Mouse (Mus musculus) MEL (cell line): ENCODE results near the gene Nt5dc1. TPM values are rescaled to one million over a fixed set of nuclear protein-coding genes. Genes with fewer than 3 reads are reported as not detected.

Experiments
- DNase-seq: peaks from one replicate; pipeline ENCODE4 v3.0.0; 2011; ENCODE audit warnings: low read depth, low spot score
- H3K27ac ChIP-seq: 2 replicates; pipeline ENCODE4 v1.5.1; 2012; ENCODE audit warnings: low read depth, mild to moderate bottlenecking, control low read depth, low read length, moderate library complexity; ENCODE audit not compliant: control insufficient read depth
- H3K27me3 ChIP-seq, 2 experiments: fragments of 150-350 bp in 1 of 2; sonication (generic) in 1 of 2; 2 replicates each; pipeline ENCODE4 v1.6.1; 2012; ENCODE audit warnings: low read length in 2 of 2, mild to moderate bottlenecking in 2 of 2, improper control_type of control experiment in 1 of 2, moderate library complexity in 1 of 2; ENCODE audit not compliant: insufficient read depth in 2 of 2, control insufficient read depth in 1 of 2
- H3K36me3 ChIP-seq, 2 experiments: 2 replicates each; pipeline ENCODE4 v1.6.1; 2012 to 2014; ENCODE audit warnings: low read length in 2 of 2, improper control_type of control experiment in 1 of 2, inconsistent platforms in 1 of 2, mild to moderate bottlenecking in 1 of 2; ENCODE audit not compliant: insufficient read depth in 2 of 2, control insufficient read depth in 1 of 2
- H3K4me1 ChIP-seq, 2 experiments: fragments of 150-350 bp in 1 of 2; sonication (generic) in 1 of 2; 2 replicates each; pipeline ENCODE4 v1.6.1; 2012; ENCODE audit warnings: low read length in 2 of 2, improper control_type of control experiment in 1 of 2, mild to moderate bottlenecking in 1 of 2; ENCODE audit not compliant: insufficient read depth in 2 of 2, control insufficient read depth in 1 of 2
- H3K4me3 ChIP-seq, 2 experiments: fragments of 150-350 bp in 1 of 2; sonication (generic) in 1 of 2; 2 replicates each; pipeline ENCODE4 v1.5.1; 2012; ENCODE audit warnings: low read depth in 2 of 2, low read length in 2 of 2, mild to moderate bottlenecking in 2 of 2, moderate library complexity in 2 of 2, control low read depth in 1 of 2, improper control_type of control experiment in 1 of 2; ENCODE audit not compliant: control insufficient read depth in 1 of 2, insufficient read depth in 1 of 2
- H3K79me2 ChIP-seq: 2 replicates; pipeline ENCODE4 v1.6.1; 2012; ENCODE audit warnings: mild to moderate bottlenecking, low read length, moderate library complexity; ENCODE audit not compliant: control insufficient read depth, poor library complexity, insufficient read depth
- H3K9ac ChIP-seq: 2 replicates; pipeline ENCODE4 v1.6.1; 2012; ENCODE audit warnings: low read depth, mild to moderate bottlenecking, control low read depth, low read length, moderate library complexity; ENCODE audit not compliant: control insufficient read depth, poor library complexity, severe bottlenecking
- H3K9me3 ChIP-seq: fragments of 150-350 bp; sonication (generic); replicated peaks from 2 replicates; pipeline ENCODE4 v1.6.1; 2012; ENCODE audit warnings: mild to moderate bottlenecking, low read length, improper control_type of control experiment, moderate library complexity; ENCODE audit not compliant: insufficient read depth
- BHLHE40 ChIP-seq: IDR thresholded peaks from 2 replicates; pipeline ENCODE4 v1.6.1; 2012; ENCODE audit warnings: low read depth, mild to moderate bottlenecking, inconsistent platforms, low read length, improper control_type of control experiment, borderline replicate concordance
- CTCF ChIP-seq, 3 experiments: IDR thresholded peaks in 2 of 3; conservative IDR thresholded peaks in 1 of 3; 2 replicates each; pipeline ENCODE4 v1.5.1; 2011 to 2012; ENCODE audit warnings: low read length in 3 of 3, low read depth in 2 of 3, mild to moderate bottlenecking in 2 of 3, improper control_type of control experiment in 1 of 3, inconsistent platforms in 1 of 3, mixed read lengths in 1 of 3, moderate library complexity in 1 of 3; ENCODE audit not compliant: control insufficient read depth in 1 of 3, insufficient read depth in 1 of 3, poor library complexity in 1 of 3, severe bottlenecking in 1 of 3
- E2F4 ChIP-seq: IDR thresholded peaks from 2 replicates; pipeline ENCODE4 v1.6.1; 2011; ENCODE audit warnings: low read depth, low read length, improper control_type of control experiment, borderline replicate concordance
- ELF1 ChIP-seq: IDR thresholded peaks from 2 replicates; pipeline ENCODE4 v1.6.1; 2014; ENCODE audit warnings: low read depth, mild to moderate bottlenecking, inconsistent platforms, low read length, improper control_type of control experiment, moderate library complexity
- HCFC1 ChIP-seq: IDR thresholded peaks from 2 replicates; pipeline ENCODE4 v1.6.1; 2012; ENCODE audit warnings: low read depth, mild to moderate bottlenecking, inconsistent platforms, low read length, improper control_type of control experiment, moderate library complexity
- MAZ ChIP-seq: IDR thresholded peaks from 2 replicates; pipeline ENCODE4 v1.6.1; 2012; ENCODE audit warnings: low read depth, mild to moderate bottlenecking, inconsistent platforms, low read length, improper control_type of control experiment
- MEF2A ChIP-seq: IDR thresholded peaks from 2 replicates; pipeline ENCODE4 v1.6.1; 2014; ENCODE audit warnings: low read depth, mild to moderate bottlenecking, inconsistent platforms, low read length, improper control_type of control experiment; ENCODE audit not compliant: poor library complexity, insufficient replicate concordance, severe bottlenecking; ENCODE audit errors: extremely low read depth
- MYB ChIP-seq: IDR thresholded peaks from 2 replicates; pipeline ENCODE4 v1.6.1; 2011; ENCODE audit warnings: mild to moderate bottlenecking, low read depth, low read length, improper control_type of control experiment
- NELFE ChIP-seq: IDR thresholded peaks from 2 replicates; pipeline ENCODE4 v1.6.1; 2011; ENCODE audit warnings: low read depth, low read length, improper control_type of control experiment
- POLR2A ChIP-seq, 2 experiments: IDR thresholded peaks; 2 replicates each; pipeline ENCODE4 v1.6.1; 2011 to 2012; ENCODE audit warnings: low read length in 2 of 2, mild to moderate bottlenecking in 2 of 2, control low read depth in 1 of 2, improper control_type of control experiment in 1 of 2, low read depth in 1 of 2, moderate library complexity in 1 of 2; ENCODE audit not compliant: control insufficient read depth in 1 of 2, insufficient read depth in 1 of 2, poor library complexity in 1 of 2
- POLR2AphosphoS5 ChIP-seq: IDR thresholded peaks from 2 replicates; pipeline ENCODE4 v1.6.1; 2012; ENCODE audit warnings: low read depth, borderline replicate concordance, mild to moderate bottlenecking, inconsistent platforms, low read length, moderate library complexity, mixed read lengths
- RAD21 ChIP-seq: IDR thresholded peaks from 2 replicates; pipeline ENCODE4 v1.6.1; 2011; ENCODE audit warnings: mild to moderate bottlenecking, low read depth, low read length, improper control_type of control experiment
- SIN3A ChIP-seq: IDR thresholded peaks from 2 replicates; pipeline ENCODE4 v1.6.1; 2012; ENCODE audit warnings: low read length, improper control_type of control experiment, inconsistent platforms
- SMC3 ChIP-seq: IDR thresholded peaks from 2 replicates; pipeline ENCODE4 v1.6.1; 2011; ENCODE audit warnings: low read depth, low read length, improper control_type of control experiment
- TCF12 ChIP-seq: IDR thresholded peaks from 2 replicates; pipeline ENCODE4 v1.6.1; 2014; ENCODE audit warnings: low read depth, mild to moderate bottlenecking, inconsistent platforms, low read length, improper control_type of control experiment, moderate library complexity
- UBTF ChIP-seq: IDR thresholded peaks from 2 replicates; pipeline ENCODE4 v1.6.1; 2012; ENCODE audit warnings: low read depth, mild to moderate bottlenecking, inconsistent platforms, low read length, improper control_type of control experiment, moderate library complexity, borderline replicate concordance; ENCODE audit not compliant: insufficient read depth
- USF2 ChIP-seq, 2 experiments: IDR thresholded peaks; 2 replicates each; pipeline ENCODE4 v1.6.1; 2011 to 2012; ENCODE audit warnings: improper control_type of control experiment in 2 of 2, low read length in 2 of 2, borderline replicate concordance in 1 of 2, inconsistent platforms in 1 of 2, low read depth in 1 of 2, mild to moderate bottlenecking in 1 of 2; ENCODE audit not compliant: insufficient read depth in 1 of 2
- ZC3H11A ChIP-seq: IDR thresholded peaks from 2 replicates; pipeline ENCODE4 v1.6.1; 2012; ENCODE audit warnings: low read depth, mild to moderate bottlenecking, inconsistent platforms, low read length, improper control_type of control experiment
- ZMIZ1 ChIP-seq: IDR thresholded peaks from 2 replicates; pipeline ENCODE4 v1.6.1; 2012; ENCODE audit warnings: low read depth, mild to moderate bottlenecking, inconsistent platforms, low read length, improper control_type of control experiment, moderate library complexity
- polyA plus RNA-seq, 2 experiments: library from polyadenylated mRNA; stranded (reverse) in 1 of 2; unstranded in 1 of 2; fragments of >175 nt in 1 of 2; fragments of >200 nt in 1 of 2; gene quantifications; 2 replicates each; pipeline versions ENCODE4 v1.2.1 to v1.2.4; 2012; ENCODE audit warnings: low replicate concordance in 2 of 2, low read depth in 1 of 2; ENCODE audit not compliant: insufficient read length in 2 of 2, insufficient read depth in 1 of 2, missing spikeins in 1 of 2
- total RNA-seq: library from RNA; depleted of rRNA; stranded (reverse); fragments of 300-350 nt; gene quantifications from 2 replicates; pipeline ENCODE4 v1.2.3, GENCODE M21; 2012

Nt5dc1 gene
- total and polyA plus RNA-seq, 3 experiments, result 8.9 to 11.5 TPM; not detected in 1

- DNase-seq, result no peak
- H3K27me3 ChIP-seq, result no peaks in the 10 kb centered on the region
- TF ChIP-seq MAZ (no peak), HCFC1 (no peak), ZMIZ1 (no peak), MYB (no peak), RAD21 (no peak), TCF12 (no peak), MEF2A (no peak), USF2 (IDR thresholded peaks at IDR 0.05; ENCODE audit: borderline replicate concordance in 1 of 2, insufficient read depth in 1 of 2, low read depth in 1 of 2, low read length in 2 of 2) (no peak), SIN3A (no peak), CTCF (IDR thresholded peaks at IDR 0.05 in 2 of 3, conservative IDR thresholded peaks at IDR 0.05 in 1 of 3; ENCODE audit: control insufficient read depth in 1 of 3, insufficient read depth in 1 of 3, low read depth in 2 of 3, low read length in 3 of 3, poor library complexity in 1 of 3, severe bottlenecking in 1 of 3) (no peak), NELFE (no peak), ZC3H11A (no peak), POLR2AphosphoS5 (no peak), BHLHE40 (no peak)
- TF ChIP-seq, all 39 proteins: peak for 0
- Histone ChIP-seq H3K27ac (no peak overlapping the region), H3K4me1 (no peaks in the 10 kb centered on the region), H3K36me3 (no peaks in the 10 kb centered on the region), H3K9ac (no peak overlapping the region), H3K9me3 (no peaks in the 10 kb centered on the region), H3K79me2 (no peaks in the 10 kb centered on the region), H3K4me3 (no peak overlapping the region)
Observed at GRCm38 (mm10) chr10:34341014-34341413, 77.3 kb downstream of the Nt5dc1 start.

- TF ChIP-seq ELF1, result no peak
- TF ChIP-seq UBTF, result no peak
- no peak for TF ChIP-seq SIN3A
- TF ChIP-seq POLR2A (IDR thresholded peaks at IDR 0.05; ENCODE audit: control insufficient read depth in 1 of 2, insufficient read depth in 1 of 2, low read depth in 1 of 2, low read length in 2 of 2, poor library complexity in 1 of 2), result no peak
- peak in 2 of 3 experiments; percentile 24 to 31; a peak in 3 of 6 replicates for TF ChIP-seq CTCF (IDR thresholded peaks at IDR 0.05 in 2 of 3, conservative IDR thresholded peaks at IDR 0.05 in 1 of 3; ENCODE audit: control insufficient read depth in 1 of 3, insufficient read depth in 1 of 3, low read depth in 2 of 3, low read length in 3 of 3, poor library complexity in 1 of 3, severe bottlenecking in 1 of 3)
- no peak for TF ChIP-seq E2F4
- TF ChIP-seq ZC3H11A, result no peak
- TF ChIP-seq BHLHE40, result no peak
- TF ChIP-seq SMC3, result peak; percentile 23
- no peak for TF ChIP-seq NELFE
- no peak overlapping the region for H3K4me3 ChIP-seq
- no peaks in the 10 kb centered on the region for H3K9me3 ChIP-seq
- no peaks in the 10 kb centered on the region for H3K36me3 ChIP-seq
- H3K27me3 ChIP-seq, result no peaks in the 10 kb centered on the region
- DNase-seq, result peak; percentile 20
- no peaks in the 10 kb centered on the region for H3K4me1 ChIP-seq
- no peak overlapping the region for H3K27ac ChIP-seq
- no peak overlapping the region for H3K9ac ChIP-seq
- H3K79me2 ChIP-seq, result no peaks in the 10 kb centered on the region
Observed at GRCm38 (mm10) chr10:34328310-34328709, 90.0 kb downstream of the Nt5dc1 start.
